Mouse (Mus musculus): ENCODE data around the gene Prom1.

DNA sequence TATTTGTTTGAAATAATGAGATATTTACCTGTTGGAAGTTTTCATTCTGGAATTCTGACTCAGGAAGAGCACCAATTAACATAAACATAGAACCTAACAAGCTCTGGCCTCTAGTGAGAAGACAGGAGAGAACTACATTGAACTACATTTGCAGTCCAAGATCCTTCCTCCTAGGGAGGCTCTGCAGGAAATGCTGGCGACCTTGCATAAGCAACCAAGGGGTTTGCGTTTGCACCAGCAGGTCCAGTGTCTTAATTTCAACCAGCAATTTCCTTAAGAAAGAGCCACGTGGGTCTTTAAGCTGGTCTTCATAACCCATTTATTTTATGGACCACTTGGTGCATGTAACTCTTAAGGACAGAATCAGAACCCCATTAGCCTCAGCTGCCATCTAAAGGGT is 28.2 kb downstream of the Prom1 start:
- TF ChIP-seq CTCF (IDR thresholded peaks at IDR 0.05; ENCODE audit: low read depth) = no peak
- no peak for TF ChIP-seq EP300 (IDR thresholded peaks at IDR 0.05; ENCODE audit: low read depth)
